Mouse (Mus musculus) layer of hippocampus, adult 9-11 months (tissue): ENCODE results near the gene Ufd1.

Source experiments
- DNase-seq: peaks from one replicate; pipeline ENCODE4 v3.0.0; 2022

Gene Ufd1

DNA sequence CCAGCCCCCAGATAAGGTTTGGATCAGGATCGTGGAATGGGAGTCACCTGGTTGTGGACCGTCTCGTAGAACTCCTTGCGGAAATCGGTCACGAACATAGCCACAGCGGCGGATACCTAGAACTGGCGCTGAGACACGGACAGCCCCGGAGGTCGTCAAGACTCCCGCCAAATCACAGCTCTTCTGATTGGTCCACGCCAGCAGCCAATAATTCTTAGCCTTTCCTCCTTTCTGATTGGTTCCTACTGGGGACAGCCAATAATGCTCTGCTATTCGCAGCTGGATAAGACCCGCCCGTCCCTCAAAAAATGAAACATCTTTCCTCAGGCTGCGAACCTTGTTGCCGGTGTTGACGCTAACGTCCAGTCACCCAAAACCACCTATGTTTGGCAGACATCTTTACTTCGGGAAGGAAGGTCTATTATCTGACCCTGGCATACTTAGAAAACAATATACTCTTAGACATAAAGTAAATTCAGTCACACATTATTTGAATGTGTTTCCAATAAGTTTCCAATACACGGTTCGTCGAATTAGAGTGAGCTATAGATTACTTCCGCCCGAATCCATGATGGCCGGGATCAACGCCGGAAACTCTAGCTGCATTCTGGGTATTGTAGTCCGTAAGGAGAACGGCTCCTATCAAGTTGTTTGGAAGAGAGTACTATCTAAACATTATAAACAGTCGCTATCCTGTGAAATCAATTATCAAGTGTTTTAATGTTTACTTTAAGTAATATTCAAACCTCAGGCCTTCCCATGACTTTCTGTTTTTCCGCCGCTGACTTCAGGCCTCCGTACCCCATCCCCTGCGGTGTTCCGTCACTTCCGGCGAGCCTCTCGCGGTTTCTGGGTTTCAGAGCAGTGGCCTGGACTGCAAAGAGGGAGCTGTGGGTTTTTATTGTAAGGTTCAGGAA, at the start of gene Ufd1, which contains the start of gene Cdc45:
Gene Ufd1, plus strand, starts transcription at position 312 of the 917 bp plus-strand sequence.
Gene Cdc45, minus strand, starts transcription at position 520 of the 917 bp plus-strand sequence.
- DNase-seq = peak; percentile 95

DNA sequence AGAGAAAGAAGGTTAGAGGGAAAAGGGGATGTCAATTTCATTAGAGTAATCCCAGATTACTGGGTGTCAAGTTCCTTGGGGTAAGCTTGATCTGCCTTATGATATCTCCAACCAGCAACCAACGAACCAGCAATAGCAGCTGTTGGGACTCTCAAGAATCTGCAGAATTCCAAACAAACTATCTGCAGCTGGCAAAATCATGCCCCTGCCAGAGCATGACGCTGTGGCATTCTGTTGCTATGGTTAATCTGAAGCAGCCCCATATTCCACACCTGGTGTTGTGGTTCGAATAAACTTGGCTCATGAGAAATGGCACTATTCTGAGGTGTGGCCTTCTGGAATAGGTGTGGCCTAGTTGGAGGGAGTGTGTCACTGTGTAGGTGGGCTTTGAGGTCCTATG, 48.6 kb upstream of the Ufd1 start:
- no peak for DNase-seq

- no peak for DNase-seq
Observed at GRCm38 (mm10) chr16:18766390-18766789, 45.2 kb upstream of the Ufd1 start.

DNA sequence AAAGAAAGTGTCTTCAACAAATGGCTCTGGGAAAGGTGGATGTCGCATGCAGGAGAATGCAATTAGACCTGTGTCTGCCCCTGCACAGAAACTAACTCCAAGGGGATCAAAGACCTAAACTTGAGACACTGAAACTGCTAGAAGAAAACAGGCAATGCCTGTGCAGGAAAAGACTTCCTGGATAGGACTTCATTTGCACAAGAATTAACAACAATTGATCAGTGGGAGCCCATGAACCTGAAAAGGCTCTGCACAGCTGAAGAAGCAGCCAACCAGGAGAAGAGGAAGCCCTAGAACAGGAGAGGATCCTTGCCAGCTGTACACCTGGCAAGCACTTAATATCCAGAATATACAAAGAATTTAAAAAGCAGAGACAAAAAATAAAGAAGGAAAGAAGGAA, 42.1 kb upstream of the Ufd1 start:
- no peak for DNase-seq

- DNase-seq = no peak
Observed at GRCm38 (mm10) chr16:18773936-18774335, 37.6 kb upstream of the Ufd1 start.

GRCm38 (mm10) chr16:18775621-18776555, 35.7 kb upstream of the Ufd1 start:
- DNase-seq = no peak

- DNase-seq = no peak
Observed at GRCm38 (mm10) chr16:18776556-18777100, 35.0 kb upstream of the Ufd1 start, which contains the start of gene Cldn5. TSS of gene Cldn5 (plus strand) at chr16:18776847.

GRCm38 (mm10) chr16:18777101-18778080, 34.2 kb upstream of the Ufd1 start:
- DNase-seq = no peak

DNA sequence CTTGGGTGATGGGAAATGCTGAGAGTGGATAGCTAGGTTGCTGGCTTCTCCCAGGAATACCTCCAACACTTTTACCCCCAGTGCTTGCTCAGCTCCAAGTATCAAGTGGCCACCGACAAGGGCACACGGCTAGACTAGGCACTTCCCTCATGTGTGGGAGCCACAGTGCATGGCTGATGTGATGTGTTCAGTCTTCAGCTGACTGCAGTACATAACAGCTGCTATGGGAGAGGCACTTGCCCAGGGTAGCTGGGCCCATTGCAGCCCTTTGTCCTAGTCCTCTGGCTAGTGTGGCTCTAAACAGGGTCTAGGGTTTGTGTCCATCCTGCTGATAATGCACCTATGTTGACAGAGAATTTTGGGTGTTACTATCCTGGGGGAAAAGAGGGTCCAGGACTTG, 33.1 kb upstream of the Ufd1 start:
- DNase-seq = no peak

DNA sequence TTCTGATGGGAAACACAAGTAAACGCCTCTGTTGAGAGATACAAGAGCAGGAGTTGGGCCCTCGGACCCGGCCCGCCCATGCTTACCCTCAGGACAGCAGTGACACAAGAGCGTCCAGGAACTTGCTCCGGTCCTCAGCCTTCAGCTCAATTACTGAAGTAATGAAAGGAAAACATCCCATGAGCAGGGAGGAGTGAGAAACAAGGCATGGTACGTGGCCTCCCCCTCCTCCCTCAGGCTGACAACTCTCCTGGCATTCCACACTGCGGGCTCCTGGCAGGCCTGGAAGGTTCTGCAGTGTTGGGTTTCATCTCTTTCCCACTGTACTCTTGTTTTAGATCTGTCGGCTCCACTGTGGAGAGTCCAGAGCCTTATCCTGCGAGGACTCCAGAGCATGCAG, 29.8 kb upstream of the Ufd1 start:
- DNase-seq = no peak

GRCm38 (mm10) chr16:18785025-18785424, 26.6 kb upstream of the Ufd1 start:
- DNase-seq = no peak

DNA sequence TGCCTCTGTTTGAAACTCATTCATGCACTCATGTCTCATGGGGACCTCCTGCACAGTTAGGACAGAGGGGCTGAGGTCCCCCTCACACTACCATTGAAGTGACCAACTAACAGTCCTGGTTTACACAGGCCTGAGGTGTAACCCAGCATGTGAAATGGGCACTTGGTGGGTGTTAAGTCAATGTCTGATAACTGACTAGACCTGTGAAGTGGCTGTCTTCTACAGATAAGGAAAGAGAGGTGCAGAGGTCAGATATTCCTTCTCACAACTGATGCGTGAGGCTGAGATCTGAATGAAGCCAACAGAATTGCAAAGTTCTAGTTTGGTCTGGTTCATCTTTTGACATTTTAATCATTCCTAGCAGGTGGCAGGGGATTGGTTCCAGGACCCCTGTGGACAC, 26.1 kb upstream of the Ufd1 start:
- DNase-seq = no peak

DNA sequence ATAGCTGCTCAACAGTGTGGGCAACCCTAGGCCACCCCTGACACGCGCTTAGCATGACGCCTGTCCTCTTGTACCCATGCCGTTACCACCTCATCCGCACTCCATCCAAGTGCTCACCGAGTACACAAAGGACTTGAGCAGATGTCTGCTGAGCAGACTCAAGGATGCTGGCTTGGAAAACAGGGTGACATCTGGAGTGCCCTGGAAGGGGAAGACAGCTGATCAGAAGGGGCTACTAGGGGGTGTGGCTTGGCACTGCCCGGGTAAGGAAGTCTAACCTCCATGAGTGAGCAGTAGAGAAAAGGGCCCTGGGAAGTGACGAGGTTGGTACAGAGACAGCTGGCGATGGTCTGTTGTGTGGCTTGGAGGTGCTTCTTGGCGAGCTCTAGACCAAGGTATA, 24.9 kb upstream of the Ufd1 start:
- no peak for DNase-seq

- no peak for DNase-seq
Observed at GRCm38 (mm10) chr16:18788627-18789406, 22.8 kb upstream of the Ufd1 start.

- DNase-seq = peak; percentile 23
Observed at GRCm38 (mm10) chr16:18795223-18795899, 16.2 kb upstream of the Ufd1 start.

GRCm38 (mm10) chr16:18796645-18797044, 14.9 kb upstream of the Ufd1 start:
- no peak for DNase-seq

GRCm38 (mm10) chr16:18798151-18798550, 13.4 kb upstream of the Ufd1 start:
- DNase-seq = no peak

GRCm38 (mm10) chr16:18798841-18799240, 12.7 kb upstream of the Ufd1 start:
- DNase-seq = peak; percentile 42

- no peak for DNase-seq
Observed at GRCm38 (mm10) chr16:18805746-18806145, 5.8 kb upstream of the Ufd1 start.

DNA sequence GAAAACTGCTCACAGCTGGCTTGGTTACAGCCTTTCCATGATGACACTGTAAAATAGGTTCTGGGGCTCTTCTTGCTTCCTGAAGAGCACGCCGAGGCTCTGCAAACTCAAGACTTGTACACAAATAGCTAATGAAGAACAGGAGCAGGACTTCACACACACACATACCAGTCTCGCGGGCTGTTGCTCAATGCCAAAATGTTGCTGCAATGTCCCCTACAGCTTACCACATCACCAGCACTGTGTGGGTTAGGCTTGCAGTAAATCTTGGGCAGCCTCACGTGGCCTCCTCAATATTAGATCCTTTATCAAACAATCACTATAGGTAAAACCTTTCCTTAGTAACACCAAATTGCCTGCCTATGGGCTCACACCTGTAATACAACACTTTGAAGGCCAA, 2.6 kb upstream of the Ufd1 start:
- DNase-seq = no peak
